Mouse (Mus musculus) ovary, adult 18-20 months (tissue): ENCODE measurements around the gene Rbm19.

Experiments used
- DNase-seq: peaks from one replicate; pipeline ENCODE4 v3.0.0; 2022; ENCODE audit warnings: low spot score, mixed read lengths

Gene Rbm19

DNA sequence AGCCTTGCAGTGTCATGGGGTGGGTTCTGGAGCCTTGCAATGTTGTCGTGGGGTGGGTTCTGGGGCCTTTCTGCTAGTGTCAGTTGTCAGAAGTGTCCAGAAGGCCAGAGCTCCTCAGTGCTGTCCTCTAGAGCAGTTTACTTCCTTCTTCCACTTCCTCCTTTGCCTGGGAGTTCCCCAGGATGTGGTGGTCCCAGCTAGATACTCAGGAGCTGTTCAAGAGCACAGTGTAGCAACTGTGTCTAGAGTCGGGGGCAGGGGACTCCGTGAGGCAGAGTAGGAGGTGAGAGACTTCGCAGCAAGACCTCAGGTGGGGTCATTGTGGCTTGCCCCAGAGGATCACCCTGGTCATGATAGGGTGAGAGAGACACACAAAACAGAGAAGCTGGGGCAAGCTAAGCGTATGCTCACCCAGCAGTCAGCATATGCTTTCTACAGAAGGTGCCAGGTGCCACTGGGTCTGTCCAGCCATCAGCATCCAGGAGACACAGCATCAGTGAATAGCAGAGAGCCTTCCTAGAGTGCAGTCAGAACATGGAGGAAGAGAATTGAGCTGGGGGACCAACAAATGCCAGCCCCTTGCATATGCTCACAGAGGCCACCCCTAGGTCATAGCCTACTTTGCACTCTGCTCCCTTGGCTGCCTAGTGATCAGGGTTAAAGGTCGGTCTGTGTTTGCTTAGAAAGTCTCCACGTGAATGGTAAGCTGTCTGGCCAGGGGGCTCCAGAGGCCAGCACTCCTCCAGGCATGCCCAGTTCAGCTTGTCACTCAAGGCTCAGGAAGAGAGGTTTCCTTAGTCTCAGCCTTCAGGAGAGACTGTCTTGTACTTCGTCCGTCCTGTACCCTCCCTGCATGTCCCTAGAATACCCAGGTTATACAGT, 49.0 kb downstream of the Rbm19 start:
- DNase-seq = no peak

DNA sequence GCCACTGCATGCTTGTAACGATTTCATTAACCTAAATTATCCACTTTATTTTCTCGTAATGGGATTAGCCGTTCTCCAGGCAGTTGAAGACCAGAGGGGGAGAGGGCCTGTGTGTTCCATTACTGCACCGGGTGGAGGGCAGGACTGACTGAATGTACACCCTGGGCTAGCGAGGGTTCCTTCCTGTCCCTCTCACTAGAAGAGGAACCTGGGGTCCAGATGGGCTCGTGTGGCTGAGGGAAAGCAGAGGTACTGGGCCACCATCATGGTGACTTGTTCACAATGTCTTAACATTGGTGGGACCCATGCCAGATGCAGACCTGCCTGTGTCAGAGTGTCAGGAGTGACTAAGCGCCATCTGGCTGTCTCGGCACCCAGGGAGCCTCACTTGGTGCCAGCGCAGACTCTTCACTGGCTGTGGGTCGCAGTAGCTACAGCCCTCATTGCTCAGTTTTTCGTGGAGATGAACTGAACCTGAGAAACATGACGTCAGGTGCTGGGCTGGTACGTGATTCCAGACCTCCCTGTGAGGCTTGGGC, 51.6 kb downstream of the Rbm19 start:
- no peak for DNase-seq

DNA sequence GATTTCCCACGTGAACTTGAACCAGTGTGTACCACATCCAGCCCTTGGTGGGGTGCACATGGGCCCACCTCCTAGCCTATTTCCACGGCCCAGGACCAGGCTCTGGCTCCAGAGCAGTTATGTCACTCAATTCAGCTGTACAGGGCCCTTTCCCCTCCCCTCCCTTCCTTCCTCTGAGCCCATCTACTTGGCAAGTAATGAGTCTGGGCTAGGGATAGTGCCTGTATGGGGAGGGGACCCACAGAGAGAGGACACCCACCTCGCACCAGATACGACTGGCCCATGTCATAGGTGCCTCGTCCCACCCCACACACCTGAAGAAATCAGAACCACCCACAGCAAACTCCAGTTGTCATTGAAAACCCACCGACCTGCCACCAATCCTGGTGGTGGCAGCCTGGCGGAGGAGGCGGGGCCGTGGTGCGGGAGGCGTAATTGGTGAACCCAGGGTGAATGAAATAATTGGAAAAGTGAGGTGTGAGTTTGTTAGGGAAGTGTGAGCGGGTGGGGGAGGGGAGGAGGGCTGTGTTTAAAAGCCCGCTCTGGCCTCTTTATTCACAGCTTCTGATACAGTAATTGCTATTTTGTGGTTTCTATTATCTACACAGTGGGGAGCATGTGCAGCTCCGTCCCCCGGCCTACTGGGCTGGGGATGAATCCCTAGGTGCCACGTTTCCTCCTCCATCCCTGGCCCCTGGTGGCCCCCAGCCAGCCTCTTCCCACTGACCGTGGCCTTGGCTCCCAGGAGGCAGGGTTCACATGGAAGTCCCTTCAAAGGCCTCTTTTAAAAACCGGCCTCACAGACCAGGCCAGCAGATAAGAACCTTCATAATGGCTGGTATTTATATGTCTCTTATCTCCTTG, 55.8 kb downstream of the Rbm19 start:
- no peak for DNase-seq

DNA sequence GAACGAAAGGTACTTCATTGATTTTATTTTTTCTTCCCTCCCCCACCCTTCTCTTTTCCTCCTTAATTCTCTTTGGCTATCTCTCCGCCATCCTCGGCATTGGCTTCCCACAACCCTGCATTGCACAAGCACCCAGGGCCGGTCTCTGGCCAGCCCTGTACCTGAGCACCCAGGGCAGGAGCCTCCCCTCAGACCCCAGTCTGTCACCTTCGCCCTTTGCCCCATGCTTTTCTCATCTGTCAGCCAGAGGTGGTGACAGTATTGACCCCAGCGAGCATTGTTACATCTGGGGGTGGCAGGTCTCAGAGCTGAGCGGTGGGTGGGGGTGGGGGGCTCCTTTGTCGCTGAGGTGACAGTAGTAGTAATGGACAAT, 56.5 kb downstream of the Rbm19 start:
- DNase-seq = no peak

DNA sequence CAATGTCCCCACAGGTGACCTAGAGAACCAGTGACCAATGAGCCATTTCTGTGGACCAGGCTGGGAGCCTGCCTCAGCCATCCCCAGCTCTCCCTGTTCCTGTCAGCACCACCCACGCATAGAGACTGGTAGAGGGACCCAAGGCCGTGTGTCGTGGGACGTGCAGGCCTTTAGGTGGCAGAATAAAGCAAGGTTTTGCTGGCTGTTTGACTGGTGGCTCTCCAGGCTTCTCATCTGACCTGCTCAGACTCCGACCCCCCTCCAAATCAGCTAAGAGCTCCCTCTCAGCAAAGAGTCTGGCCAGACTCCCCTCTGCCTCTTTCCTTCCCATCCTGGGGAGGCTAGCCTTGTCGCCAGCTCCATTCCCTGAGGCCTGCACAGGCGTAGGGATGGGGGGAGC, 58.1 kb downstream of the Rbm19 start:
- DNase-seq = no peak

DNA sequence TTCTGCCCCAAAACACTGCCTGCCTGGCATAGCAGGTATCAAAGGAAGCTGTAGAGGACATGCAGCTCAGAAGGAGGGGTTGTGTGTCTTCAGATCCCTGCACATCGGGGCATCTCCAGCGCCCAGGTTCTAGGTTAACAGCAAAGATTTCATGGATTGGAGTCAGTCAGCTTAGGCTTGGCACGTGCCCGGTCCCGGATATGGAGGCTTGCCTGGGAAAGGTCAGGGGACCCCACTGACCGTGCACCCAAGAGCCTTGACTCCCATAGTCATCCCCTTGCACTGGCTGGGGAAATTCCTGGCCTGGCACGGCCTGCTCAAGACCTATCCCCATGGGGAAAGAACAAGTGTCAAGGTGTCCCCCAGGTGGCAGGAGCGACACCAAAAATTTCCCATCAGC, 59.0 kb downstream of the Rbm19 start:
- no peak for DNase-seq

DNA sequence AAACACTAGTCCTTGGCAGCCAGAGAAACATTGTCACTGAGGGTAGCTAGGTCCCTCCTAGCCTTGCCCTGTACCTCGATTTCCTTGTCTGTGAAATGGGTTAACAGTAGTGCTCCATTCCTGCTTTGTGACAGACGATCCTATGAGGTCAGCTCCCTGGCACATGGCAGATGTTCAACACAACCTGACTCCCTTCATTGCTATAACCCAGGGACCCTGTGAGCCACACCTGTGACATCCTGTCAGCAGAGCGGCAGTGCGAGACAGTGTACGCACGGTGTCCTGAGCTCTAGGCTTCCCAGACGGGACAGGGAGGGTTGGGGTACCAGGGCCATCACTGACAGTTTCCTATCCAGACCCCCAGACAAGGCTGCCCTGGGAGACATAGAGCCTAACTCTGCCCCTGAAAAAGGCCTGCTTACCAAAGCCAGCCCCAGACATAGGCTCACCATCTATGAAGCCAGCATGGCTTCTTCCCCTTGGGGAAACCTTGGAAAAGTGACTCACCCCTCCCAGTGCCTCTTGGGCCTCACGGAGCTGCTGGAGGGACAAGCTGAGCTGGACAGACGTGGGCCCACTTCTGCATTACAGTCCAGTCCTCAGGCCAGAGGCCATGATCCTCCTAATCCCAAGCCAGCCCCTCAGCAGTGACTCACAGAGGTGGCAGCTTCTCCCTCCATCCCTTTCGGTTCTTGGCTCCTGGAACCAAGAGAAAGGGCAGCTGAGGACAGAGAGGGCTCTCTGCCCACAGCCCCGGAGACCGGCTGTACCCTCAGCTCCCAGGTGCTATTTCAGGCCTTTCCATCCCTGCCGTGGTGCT, 60.2 kb downstream of the Rbm19 start:
- DNase-seq = no peak

DNA sequence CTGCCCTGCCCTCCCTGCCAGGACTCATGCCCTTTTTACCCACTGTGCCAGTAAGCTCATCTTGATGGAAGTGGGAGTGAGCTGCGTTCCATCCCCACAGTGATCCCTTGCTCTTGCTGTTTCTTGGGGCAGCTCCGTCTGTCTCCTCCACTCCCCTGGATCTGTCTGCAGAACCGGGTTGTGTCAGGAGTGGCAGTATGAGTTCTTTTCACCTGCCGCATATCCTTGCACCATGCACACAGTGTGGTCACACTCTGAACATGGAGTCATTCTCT, 60.7 kb downstream of the Rbm19 start:
- no peak for DNase-seq

DNA sequence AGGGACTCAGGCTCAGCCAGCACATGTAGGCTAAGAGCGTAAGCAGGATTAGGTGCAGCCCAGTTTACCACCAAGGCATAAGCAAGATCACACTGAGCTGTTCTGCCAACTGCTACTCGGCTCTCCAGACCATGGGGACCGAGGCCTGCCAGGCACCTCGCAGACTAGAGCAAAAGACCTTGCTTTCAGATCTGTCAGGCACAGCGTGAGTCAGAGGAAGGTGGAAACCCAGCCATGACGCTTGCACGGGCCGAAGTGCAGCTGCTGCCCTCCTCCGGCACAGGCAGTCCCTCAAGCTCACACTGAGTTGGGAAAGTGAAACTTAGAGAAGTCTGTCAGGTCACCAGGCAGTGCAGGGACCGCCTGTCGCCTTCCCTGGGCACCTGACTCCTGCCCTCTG, 63.8 kb downstream of the Rbm19 start:
- no peak for DNase-seq

DNA sequence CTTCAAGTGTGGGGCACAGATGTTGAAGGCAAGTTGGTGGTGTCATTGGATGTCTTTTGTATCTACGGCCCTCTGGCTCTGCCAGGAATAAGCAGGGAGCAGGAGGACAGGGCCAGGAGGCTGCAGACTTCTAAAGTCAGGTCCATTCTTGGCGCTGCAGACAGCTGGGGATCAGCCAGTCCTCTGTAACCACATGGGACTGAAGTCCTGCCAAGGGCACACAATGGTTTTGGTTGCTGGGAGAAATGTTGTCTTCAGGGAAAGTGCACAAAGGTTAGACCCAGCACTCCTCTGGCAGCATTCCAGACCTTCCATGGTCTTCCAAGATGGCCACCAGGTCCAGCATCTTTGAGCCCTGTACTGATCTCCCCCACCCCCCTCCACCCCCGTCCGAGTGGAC, 65.1 kb downstream of the Rbm19 start:
- no peak for DNase-seq

DNA sequence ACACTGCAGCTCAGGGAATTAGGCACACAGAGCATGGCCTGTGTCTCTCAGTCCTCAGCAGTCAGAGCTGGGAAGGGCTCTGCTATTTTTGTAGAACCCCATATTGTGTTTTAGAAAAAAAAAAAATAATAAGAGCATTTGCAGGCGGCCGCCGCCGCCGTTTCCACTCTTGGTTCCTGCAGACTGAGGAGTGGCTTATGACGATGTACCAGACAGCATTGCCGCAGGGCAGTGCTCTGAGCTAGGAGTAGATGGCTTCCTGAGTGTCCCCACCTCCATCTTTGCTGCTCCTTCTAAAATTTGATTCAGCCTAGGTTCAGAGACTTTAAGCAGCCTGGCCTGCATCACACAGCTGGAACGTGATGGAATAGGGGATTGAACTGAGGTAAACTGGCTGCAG, 67.1 kb downstream of the Rbm19 start:
- no peak for DNase-seq

DNA sequence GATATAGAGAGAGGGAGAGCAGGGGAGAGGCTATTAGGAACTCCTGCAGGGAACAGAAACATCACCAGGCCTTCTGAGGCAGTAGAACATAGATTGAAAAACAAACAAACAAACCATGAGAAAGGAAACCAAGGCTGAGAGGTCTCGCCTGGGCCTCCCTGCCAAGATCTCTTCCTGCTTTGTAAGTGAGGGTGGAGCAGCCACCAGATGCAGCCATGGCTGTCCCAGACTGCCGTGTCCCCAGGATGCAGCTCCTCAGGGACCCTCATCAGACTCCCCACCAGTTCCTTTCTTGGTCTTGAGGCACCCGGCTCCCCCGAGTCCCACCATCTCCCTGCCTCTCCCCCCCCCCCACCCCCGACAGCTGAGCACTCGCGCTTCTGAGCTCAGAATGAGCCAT, 67.5 kb downstream of the Rbm19 start:
- no peak for DNase-seq

DNA sequence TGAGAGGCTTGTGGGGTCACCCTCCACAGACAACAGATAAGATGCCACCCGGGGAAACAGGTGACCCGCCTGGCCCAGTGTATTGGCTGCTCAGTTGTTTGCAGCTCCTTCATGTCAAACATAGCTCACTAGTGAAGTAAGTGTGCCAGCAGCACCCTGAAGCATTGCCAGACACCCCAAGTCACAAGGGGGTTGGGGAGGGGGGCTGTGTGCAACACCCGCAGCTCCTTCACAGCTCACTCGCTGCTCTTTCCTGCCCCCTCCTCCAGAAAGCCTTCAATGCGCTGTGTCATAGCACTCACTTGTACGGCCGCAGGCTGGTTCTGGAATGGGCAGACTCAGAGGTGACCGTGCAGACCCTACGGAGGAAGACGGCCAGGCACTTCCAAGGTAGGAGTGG, 69.7 kb downstream of the Rbm19 start:
- DNase-seq = no peak

DNA sequence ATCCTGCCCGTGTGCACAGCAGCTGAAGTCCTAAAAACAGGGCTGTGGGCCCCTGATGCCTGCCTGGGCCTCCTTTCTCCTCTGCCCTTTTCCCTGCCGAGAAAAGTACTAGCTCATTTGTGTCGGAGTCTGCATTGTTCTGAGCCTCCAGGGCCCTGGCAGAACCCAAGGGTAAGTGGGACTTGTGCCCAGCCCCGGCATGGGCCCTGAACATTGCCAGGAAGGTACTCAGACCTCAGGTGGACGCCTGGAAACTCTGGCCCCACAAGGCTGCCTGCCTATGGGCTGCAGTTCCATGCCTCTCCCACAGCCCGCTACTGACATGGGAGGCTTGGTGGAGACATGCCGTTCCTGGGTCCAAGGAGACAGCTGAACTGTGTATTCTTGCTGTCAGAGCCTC, 72.3 kb downstream of the Rbm19 start:
- DNase-seq = no peak

DNA sequence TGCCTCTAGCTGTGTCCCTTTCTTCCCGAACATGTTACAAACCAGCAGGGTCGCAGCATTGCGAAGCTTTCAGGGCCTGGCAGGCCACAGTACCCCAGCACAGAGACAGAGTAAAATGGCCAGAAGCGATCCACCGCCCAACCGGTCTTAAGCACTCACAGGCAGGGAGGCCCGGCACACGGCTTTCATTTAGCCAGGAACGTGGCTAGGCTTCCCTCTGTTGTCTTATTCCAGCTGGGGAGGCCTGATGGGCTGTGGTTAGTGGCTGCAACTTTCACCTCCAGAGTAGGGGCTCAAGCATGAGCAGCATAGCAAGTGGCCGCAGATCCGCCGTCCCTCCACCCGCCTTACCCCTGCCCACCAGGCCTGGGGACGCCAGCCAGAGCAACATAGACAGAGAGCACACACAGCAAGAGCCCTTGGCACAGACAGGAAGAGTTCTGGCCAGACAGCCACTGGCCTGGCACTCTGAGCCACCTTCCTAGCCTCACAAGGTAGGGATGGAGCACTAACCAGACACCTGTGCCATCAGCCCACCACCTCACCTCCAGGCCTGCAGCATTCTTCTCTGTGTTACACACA, 73.8 kb downstream of the Rbm19 start:
- DNase-seq = no peak

DNA sequence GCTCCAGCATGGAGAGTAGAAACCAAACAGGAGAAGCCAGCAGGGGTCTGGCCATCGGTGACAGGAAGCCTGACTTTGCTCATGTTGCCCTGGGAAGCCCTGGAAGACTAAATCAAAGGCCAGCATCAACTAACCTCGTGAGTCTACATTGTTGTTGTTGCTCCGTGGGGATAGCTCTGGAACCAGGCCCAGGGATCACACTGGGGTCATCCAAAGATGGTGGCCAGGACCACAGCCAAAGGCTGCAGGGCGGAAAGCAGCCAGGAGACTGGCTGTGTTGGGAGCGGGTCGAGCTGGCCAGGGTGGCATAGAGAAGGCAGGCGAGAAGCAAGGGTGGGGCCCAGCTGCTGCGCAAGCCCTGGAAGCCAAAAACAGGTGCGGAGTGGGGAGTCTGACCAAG, 75.4 kb downstream of the Rbm19 start:
- no peak for DNase-seq

DNA sequence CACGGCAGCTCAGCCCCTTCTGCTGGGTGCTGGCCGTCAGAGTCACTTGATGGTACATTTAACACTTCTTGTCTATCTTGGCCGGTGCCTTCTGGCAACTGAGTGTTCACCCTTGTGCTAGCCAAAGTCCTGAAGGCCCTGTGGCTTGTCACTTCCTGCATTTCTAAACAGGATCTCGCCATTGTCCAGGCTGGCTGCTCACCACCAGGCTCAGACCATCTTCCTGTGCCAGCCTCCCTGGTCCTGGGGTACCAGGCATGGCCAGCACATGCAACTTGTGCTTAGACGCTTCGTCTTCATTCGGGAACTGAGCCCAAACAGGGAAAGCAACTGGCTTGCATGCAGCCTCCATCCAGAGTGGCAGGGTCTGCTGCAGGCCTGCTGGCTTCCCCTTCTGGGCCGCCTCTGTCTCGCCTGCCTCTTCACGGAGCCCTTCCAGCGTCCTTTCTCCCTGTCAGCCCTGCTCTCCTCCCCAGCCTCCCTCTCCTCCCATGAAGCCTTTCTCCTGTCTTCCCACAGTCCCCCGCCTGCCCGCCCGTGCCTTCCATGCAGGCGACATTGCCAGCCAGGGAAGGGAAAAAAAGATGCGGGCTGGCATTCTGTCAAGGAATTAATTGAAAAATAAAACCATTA, 78.2 kb downstream of the Rbm19 start:
- DNase-seq = no peak

DNA sequence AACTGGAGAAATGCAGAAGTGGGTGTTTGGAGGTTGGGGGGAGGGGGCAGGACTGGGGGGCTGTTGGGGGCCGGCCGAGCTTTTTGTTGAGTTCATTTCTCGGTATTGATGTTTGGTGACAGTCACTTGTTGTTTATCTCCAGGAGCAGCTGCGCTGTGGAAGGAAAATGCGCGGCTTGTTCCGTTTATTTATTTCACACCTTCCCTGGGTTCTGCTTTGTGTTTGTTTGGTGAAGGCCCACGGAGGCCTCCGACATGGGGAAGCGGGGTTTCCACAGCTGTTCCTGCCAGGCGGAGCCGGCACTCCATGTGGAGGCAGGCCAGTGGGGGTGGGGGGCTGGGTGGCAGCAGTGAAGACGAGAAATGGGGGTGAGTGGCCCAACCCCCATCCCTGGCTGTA, 78.7 kb downstream of the Rbm19 start:
- no peak for DNase-seq

DNA sequence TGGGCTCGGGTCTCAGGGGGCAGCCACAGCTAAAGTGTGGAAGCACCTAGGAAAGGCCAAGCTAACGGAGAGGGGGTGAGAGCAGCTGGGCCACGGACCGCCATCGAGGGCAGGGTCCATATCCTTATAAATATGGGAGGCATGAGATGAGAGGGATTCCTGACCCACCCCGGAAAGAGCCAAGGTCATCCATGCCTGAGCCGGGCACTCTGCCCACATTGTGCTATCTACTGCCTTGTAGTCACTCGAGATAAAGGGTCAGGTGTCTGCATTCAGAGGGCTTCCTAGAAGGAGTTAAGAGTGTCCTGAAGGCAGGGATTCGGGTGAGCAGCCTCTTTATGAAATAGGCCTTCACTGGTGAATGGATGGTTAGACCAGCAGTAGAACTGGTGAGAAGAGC, 80.6 kb downstream of the Rbm19 start:
- DNase-seq = peak; percentile 17

DNA sequence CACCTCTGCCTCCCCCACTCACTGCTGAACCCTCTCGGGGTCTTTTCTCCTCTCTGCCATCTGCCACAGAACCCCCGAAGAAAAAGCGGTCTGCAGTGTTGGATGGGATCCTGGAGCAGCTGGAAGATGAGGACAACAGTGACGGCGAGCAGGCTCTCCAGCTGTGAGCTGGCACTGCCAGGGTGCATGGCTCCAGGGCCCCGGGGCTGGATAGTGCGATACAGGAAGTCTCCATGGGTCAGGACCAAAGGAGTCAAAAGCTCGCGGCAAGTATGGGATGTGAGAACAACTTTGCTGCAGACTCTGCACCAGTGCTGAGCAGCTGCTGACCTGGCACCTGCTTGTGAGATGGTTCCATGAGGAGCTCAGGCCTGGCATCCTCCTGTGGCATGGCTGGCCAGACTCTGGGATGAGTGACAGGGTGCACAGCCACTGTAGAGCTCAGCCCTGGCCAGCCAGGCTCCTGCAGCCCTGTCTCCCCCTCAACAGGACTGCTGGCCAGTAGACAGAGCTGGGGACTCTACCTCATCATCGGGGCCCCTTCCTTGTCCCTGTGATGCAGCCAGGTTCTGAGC, 81.6 kb downstream of the Rbm19 start:
- DNase-seq = no peak

DNA sequence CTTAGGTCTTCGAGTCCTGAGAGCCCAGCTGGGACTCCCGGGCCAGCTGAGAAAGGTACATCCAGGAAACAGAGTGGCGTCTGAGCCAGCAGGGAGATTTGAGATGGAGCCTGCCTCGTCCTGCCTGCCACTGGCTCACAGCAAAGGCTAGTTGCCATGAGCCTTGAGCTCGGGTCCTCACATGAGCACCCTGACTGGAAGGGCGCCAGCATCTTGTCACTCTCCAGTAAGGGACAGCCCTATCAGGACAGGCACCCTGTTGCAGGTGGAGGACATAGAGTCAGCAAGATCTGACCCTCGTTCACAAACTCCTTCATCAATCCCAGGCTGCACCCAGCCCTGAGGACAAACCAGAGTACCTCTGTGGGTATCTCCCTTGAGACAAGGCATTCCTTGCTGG, 83.6 kb downstream of the Rbm19 start:
- no peak for DNase-seq
